Mouse (Mus musculus) kidney, postnatal 14 days (tissue): ENCODE measurements around the gene Ppm1l.

Experiments used
- DNase-seq: peaks from one replicate; pipeline ENCODE4 v3.0.0; 2022; ENCODE audit warnings: mixed read lengths

The Ppm1l gene

DNA sequence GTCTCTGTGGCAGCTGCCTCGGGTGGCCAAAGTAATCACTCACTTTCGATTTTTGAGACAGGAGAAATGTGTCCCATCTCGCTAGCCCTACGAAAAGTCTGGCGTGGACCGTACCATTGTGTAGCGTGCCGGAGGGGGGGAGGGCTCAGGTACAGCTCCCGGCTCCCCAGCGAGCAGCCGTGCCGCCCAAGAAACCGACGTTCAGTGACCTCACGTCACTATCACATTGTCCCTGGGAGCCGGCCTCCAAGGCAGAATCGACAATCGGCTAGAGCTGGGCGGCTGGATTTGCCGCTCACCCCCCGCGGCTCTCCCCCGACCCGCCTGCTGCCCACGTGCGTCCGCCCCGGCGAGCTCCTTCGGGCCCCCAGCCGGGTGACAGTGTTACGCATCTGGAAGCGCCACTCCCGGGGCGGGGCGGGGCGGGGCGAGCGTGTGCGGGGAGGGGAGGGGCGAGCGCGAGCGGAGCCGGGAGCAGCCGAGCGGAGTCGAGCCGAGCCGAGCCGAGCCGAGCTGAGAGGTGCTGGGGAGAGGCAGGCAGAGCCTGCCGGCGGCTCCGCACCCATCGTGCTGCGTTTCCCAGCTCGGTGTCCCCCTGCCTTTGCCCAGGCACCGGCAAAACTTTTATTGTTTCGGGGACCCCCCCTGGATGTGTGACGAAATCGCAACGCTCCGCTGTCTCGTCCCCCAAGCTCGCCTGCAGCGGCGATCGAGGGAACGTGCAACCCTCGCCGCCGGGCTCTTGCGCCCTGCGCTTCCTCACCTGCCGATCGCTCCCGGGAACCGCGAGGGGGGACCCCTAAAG lies at the start of gene Ppm1l:
Ppm1l (plus strand) TSS at position 471 of the 805 bp plus-strand sequence.
- peak; percentile 94 for DNase-seq

DNA sequence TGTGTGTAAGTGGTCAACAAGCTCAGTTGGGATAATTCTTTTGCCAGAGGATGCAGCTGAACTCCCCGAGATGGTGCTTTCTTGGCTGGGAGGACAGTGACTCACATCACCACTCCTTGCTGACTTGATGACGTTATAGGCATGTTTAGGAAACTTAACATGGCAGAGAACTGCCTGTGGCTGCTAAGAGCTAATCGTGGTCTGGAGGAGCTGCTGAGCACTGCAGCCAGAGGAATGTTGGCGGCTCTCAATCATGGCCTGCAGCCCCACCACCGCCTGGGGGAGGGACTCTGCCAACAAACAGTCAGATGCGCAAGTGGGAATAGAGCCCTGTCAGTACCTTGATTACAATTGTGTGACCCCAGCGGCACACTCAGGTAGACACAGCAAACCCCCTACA lies 44.8 kb upstream of the Ppm1l start:
- no peak for DNase-seq

GRCm38 (mm10) chr3:69274018-69274663 lies 42.5 kb upstream of the Ppm1l start:
- no peak for DNase-seq

DNA sequence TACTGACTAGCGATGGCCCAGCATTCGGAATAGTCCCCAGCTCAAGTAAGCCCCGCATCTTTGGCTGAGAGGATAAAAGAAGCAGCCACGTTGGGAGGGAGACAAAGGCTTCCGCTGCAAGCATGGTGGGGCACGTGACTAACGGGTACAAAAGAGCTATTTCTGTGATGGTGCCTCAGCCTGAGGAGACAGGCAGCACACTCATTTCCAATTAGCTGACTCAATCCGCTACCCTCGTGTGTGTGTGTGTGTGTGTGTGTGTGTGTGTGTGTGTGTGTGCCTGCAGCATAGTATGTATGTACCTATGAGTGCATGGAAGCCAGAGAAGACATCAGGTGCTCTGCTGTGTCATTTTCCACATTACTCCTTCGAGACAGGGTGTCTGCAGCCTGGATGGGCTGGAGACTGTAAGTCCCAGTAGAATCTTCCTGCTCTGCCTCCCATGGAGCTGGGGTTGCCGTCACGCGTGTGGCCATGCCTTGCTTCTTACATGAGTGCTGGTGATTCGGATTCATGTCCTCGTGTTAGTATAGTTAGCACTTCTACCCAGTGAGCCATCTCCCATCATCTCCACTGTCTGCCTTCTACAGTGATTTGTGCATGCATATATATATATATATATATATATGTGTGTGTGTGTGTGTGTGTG lies 41.9 kb upstream of the Ppm1l start:
- no peak for DNase-seq

DNA sequence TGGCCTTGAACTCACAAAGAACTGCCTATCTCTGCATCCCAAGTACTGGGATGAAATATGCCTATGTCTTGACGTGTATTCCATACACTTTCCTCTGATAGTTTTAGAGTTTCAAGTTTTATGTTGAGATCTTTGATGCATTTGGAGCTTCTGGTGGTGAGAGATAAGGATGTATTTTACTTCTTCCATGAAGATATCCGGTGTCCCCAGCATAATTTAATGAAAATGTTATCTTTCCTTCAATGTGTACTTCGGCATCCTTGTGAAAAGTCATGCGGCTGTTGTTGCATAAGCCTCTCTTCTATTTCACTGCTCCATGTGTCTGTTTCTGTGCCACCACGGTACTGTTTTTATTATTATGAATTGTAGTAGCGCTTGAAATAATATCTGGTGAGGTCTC lies 38.0 kb upstream of the Ppm1l start:
- no peak for DNase-seq

GRCm38 (mm10) chr3:69282406-69282805 lies 34.3 kb upstream of the Ppm1l start:
- no peak for DNase-seq

- DNase-seq, result no peak
Observed at GRCm38 (mm10) chr3:69283085-69283847, 33.4 kb upstream of the Ppm1l start.

DNA sequence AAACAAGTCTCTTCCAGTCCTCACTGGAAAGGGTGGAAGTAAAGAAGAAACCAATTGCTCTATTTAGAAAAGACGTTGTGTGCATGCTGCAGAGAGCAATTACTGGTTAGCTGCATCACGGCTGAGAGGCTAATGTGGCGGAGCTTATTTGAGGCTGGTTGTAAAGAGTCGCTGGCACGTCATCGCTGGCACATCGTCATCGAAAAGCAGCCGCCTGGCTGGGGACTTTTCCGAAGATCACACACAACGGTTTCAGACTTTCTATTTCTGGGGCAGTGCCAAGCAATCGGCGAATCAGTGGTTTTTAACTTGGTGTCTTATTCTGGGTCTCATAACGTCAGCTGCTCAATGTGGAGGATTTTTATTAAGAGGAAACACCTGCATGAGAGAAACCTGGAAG lies 26.8 kb upstream of the Ppm1l start:
- DNase-seq, result no peak

DNA sequence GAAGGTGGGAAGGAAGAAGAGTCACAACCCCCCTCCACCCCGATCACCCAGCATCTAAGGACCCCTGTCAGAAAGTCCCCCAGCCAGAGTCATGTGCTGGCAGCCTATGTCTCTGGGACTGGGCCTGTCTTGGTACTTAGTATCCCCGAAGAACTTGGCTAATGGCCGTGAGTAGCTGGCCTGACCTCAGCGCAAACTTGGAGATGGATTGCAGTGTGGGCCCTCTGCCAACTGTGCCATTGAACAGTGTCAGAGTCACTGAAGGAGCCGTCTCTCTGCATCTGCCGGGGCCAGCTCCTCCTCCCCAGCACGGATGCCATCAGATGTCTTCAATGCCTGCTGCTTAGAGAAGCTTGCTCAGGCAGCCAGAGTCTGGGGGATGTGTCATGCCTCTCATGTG lies 26.4 kb upstream of the Ppm1l start:
- peak; percentile 59 for DNase-seq

DNA sequence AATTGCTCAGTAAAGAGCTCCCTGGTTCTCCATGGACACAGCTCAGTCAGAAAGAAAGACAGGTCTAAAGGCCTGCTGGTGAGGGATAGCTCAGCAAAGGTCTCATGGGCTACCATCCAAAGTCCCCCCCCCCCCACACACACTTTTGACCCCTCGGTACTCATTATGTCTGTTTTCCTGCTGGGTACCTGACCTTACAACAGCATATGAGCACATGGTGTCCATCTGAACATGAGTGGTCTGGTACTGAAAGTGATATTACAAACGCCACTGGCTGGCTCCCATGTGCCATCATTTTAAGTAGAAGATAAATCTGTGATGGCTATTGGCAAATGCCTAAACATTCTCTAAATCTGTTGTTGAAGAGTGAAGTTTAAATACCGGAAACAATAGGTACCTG lies 25.8 kb upstream of the Ppm1l start:
- no peak for DNase-seq

- peak; percentile 17 for DNase-seq
Observed at GRCm38 (mm10) chr3:69292628-69293027, 24.0 kb upstream of the Ppm1l start.

- no peak for DNase-seq
Observed at GRCm38 (mm10) chr3:69296270-69296669, 20.4 kb upstream of the Ppm1l start.

DNA sequence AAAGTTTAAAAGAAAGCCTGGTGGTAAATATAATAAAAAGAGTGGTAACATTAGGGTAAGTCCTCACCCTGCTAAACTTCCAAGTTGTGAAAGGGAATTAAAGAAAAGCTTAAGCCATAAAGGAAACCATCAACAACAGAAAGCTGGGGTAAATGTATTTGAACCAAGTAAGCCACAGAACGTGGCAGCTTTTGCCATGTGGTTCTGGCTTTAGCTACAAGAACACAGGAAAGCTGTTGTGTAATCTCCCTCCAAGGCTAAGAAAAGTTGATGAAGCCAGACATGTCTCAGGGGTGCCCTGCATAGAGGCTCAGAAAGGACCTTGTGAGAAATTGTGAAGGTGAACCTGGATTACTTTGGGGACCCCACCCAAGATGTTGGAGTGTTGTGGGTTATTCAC lies 16.5 kb upstream of the Ppm1l start:
- DNase-seq, result no peak

DNA sequence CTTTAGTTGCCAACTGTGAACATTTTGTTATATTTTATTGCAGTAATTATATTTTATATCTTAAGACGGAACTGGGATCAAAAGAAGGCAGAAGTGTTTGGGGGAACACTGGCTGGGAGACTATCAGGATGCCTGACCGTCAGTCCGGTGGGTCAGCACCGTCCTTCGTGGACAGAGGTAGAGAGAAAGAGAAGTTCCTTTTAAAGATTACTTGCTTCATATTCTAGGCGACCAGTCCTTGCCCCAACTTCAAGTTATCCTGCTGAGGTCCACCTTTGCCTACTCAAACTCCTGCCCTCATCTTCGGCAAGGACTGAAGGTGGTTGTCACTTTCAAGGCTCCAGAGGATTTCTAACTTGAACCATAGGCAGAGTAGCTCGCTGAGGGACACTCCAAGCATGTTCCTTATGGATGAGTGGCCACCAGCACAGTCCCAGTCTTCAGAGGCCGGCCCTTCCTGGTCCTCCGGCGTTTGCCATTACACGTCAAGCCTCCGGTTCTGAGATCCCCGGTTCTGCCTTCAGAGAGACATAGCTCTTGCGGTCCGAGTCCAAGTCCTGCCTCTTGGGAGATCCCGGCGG lies 761 bp upstream of the Ppm1l start:
- DNase-seq, result no peak

GRCm38 (mm10) chr3:69317251-69318125 lies 827 bp downstream of the Ppm1l start:
- no peak for DNase-seq

DNA sequence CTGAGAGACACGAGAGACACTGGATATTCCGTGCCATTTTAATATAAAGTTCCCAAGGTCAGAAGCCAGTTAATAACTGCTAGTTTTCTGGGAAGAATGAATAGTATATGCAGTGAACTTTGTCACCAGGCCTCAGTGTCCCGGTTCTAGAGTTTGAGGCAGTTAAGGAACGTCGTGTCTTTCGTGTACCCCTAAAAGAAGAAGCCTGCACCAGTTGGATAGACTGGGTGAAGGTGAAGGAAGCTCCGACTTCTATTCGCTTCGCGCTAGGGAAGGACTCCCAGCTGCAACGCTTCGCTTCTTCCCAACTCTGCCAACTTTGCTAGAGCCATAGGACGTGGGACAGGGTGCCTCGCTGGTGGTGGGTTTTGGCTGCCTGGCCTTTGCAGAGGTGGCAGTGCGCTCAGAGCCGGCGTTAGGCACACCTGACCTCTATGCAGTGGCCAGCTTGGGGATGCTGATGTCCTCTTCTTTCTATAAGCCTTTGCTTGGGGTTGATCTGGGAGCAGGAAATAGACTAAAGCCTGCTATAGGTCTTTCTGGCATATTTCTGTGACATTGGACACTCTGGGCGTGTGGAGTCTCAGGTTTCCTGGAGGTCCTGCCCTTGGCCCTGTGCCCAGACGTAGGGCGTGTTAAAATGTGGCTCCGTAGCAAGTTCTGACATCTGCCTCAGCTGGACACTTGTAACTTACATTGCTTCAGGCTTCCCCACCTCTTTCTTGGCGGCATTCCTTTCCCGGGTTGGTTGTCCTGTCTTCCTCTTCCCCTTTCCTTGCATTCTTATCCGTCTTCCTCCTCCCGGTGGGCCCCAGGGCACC lies 1.7 kb downstream of the Ppm1l start:
- DNase-seq, result peak; percentile 69

- no peak for DNase-seq
Observed at GRCm38 (mm10) chr3:69319061-69319720, 2.5 kb downstream of the Ppm1l start.

GRCm38 (mm10) chr3:69323982-69324381 lies 7.3 kb downstream of the Ppm1l start:
- no peak for DNase-seq

DNA sequence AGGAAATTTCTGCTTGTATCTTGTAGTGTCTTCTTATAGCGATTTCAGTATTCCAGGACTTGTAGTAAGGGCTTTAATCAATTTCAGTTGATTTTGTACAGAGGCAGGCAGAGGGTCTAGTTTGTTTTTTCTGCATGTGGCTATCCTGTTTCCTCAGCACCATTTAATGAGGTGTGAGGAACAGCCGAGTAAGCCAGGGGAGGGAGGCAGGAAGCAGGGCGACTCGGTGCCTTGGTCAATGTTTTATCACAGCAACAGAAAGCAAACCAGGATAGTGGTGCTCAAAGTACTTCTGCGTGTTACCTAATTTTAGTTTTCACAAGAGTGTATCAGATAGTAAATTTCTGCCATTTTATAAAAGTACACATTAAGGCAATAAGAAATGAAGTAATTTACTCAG lies 13.2 kb downstream of the Ppm1l start:
- DNase-seq, result no peak

- no peak for DNase-seq
Observed at GRCm38 (mm10) chr3:69333819-69334218, 17.2 kb downstream of the Ppm1l start.
